Mouse (Mus musculus): Measurements from ENCODE around the gene Ccdc83. TPM values are rescaled to one million over a fixed set of nuclear protein-coding genes. Genes with fewer than 3 reads are reported as not detected.

Ccdc83 gene
- not detected for total RNA-seq (2021)
- long read RNA-seq, experiment 1: 0 reads
- long read RNA-seq, experiment 2: 0 reads

GRCm38 (mm10) chr7:90265289-90265970 is at the start of gene Ccdc83:
Ccdc83 (minus strand) TSS chr7:90265777.
- intact Hi-C loops (cut with DNase I): loop anchor here (1.0 to 10.0 kb wide), 3 partner anchors 248 to 791 kb away; no protein-coding TSS in a partner anchor
- DNase-seq (ENCODE audit: low spot score in 2 of 2): peak; percentile 79 to 85

DNA sequence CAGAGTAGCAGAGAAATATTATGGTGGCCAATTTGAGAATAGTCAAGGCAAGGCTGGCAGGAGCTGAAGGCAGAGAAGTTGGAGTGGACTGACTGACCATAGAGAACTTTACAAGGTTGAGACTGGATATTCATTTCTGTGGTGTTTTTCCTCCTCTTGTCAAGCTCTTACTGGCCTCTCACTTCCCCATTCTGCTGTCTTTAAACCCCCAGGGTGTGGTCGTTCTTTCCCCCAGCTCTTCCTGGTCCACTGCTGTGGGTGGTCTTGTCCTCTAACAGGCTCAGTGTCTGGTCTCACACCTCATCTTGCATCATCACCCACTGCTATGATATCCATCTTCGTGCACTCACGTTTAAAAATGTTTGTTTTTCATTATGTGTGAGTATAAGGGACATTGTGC is 47.8 kb upstream of the Ccdc83 start:
- no peak for DNase-seq (ENCODE audit: low spot score in 2 of 2)
- intact Hi-C loops (cut with DNase I): no loop called here

DNA sequence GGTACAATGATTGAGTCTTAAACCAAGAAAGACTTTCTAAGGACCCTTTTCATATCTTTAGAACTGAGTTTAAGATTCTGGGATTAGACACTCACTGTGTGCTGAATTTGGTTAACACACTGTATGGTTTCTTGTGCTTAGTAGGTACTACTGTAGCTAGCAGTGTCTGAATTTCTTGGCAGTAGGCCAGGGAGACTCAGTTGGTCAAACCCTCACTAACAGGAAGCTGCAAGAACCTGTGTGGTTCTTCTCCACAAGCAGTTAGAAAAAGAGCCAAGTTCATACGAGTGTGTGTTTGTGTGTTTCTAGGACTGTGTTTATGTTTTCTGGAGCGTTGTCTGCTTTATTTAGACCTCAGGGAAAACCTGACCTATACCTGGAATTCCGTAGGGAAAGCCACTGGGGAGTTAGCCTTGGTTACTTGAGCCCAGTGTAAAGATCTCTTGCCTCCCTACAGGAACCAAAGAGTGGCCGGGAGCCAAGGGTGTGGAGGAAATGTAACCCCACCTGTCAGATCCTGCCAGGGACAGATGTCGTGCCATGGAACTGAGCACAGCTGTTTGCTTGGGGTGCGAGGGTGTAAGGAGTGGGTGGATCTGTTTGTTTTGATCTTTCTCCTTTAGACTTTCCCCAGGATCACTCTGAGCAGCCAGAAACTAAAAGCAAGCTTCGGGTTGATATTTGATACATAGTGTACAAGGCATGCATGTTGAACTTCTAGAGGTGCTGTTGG is 46.7 kb upstream of the Ccdc83 start:
- intact Hi-C loops (cut with DNase I): no loop called here
- no peak for DNase-seq (ENCODE audit: low spot score in 2 of 2)

- peak in 1 of 2 experiments; percentile 7 for DNase-seq (ENCODE audit: low spot score in 2 of 2)
- intact Hi-C loops (cut with DNase I): no loop called here
These were observed 42.4 kb upstream of the Ccdc83 start for GRCm38 (mm10) chr7:90308003-90308402.

GRCm38 (mm10) chr7:90306968-90307367 is 41.4 kb upstream of the Ccdc83 start:
- intact Hi-C loops (cut with DNase I): no loop called here
- no peak for DNase-seq (ENCODE audit: low spot score in 2 of 2)

- intact Hi-C loops (cut with DNase I): no loop called here
- no peak for DNase-seq (ENCODE audit: low spot score in 2 of 2)
These were observed 40.5 kb upstream of the Ccdc83 start for GRCm38 (mm10) chr7:90306079-90306478.

GRCm38 (mm10) chr7:90302647-90303552 is 37.3 kb upstream of the Ccdc83 start:
- intact Hi-C loops (cut with DNase I): loop anchor here (5.0 kb wide), 1 partner anchor 84 kb away; no protein-coding TSS in a partner anchor
- DNase-seq (ENCODE audit: low spot score in 2 of 2): no peak

DNA sequence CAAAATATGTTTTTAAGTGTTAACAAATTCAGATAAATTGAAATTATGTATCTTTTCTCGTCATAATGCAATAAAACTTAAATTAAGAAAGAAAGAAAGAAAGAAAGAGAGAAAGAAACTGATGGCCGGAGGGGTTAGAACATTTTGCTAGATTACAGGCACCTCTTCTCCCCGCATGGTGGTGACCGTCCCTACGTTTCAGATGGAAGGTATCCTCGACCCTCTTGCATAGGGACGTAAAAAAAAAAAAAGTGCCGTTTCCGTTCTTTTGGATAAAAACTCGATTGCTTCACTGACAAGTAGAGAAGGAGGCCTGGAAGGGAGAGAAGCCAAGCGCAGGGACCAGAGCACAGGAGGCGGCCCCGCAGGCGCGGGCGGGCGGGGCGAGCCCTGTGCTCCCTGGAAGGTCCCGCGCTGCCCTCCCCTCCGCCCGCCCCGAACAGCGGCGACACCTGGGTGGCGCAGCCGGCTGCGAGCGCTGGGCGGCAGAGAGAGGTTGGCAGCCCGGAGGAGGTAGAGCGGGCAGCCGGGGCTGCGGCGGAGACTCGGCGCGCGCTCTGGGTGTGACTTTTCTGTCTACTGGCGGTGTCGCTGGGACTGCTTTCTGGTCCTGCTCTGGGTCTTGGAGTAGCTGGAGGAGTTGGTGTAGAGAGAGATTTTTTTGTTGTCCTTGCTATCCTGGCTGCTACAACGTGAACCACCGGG is 36.5 kb upstream of the Ccdc83 start, which contains the start of gene Sytl2:
Sytl2 (plus strand) TSS at position 311 of the 705 bp plus-strand sequence.
- intact Hi-C loops (cut with DNase I): loop anchor here (5.0 kb wide), 1 partner anchor 85 kb away; no protein-coding TSS in a partner anchor
- peak in 1 of 2 experiments; percentile 7 for DNase-seq (ENCODE audit: low spot score in 2 of 2)

DNA sequence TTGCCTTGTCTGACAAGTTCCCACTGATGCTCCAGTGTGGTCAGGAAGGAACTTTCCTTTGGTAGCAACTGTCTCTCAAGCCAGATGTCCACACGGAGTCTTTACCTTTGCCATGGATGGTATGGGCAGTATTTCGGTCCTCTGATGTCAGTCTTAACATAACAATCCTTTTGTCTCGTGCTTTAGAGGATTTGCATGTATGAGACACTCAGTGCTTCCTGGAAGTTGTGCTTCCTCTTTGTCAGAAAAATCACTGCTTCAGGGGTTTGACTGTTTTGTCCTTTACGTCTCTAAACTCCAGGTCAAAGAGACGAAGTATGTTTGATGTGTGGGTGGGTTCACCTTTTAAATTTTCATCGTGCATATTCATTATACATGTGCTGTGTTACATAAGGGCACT is 26.3 kb upstream of the Ccdc83 start:
- intact Hi-C loops (cut with DNase I): no loop called here
- no peak for DNase-seq (ENCODE audit: low spot score in 2 of 2)

- intact Hi-C loops (cut with DNase I): no loop called here
These were observed 19.2 kb upstream of the Ccdc83 start for GRCm38 (mm10) chr7:90284793-90285192.

GRCm38 (mm10) chr7:90282786-90283185 is 17.2 kb upstream of the Ccdc83 start:
- no peak for DNase-seq (ENCODE audit: low spot score in 2 of 2)
- intact Hi-C loops (cut with DNase I): no loop called here

More at GRCm38 (mm10) chr7:90284793-90285192, 19.2 kb upstream of the Ccdc83 start:
- DNase-seq (ENCODE audit: low spot score in 2 of 2): no peak

- intact Hi-C loops (cut with DNase I): no loop called here
- DNase-seq (ENCODE audit: low spot score in 2 of 2): no peak
These were observed 16.4 kb upstream of the Ccdc83 start for GRCm38 (mm10) chr7:90281759-90282546.

GRCm38 (mm10) chr7:90280878-90281277 is 15.3 kb upstream of the Ccdc83 start:
- no peak for DNase-seq (ENCODE audit: low spot score in 2 of 2)
- intact Hi-C loops (cut with DNase I): no loop called here

- peak in 1 of 2 experiments; percentile 15 for DNase-seq (ENCODE audit: low spot score in 2 of 2)
- intact Hi-C loops (cut with DNase I): no loop called here
These were observed 14.8 kb upstream of the Ccdc83 start for GRCm38 (mm10) chr7:90280274-90280875.

- DNase-seq (ENCODE audit: low spot score in 2 of 2): no peak
- intact Hi-C loops (cut with DNase I): loop anchor here (5.0 kb wide), 1 partner anchor 228 kb away; no protein-coding TSS in a partner anchor
These were observed 13.6 kb upstream of the Ccdc83 start for GRCm38 (mm10) chr7:90279136-90279535.

- intact Hi-C loops (cut with DNase I): loop anchor here (5.0 kb wide), 1 partner anchor 230 kb away; no protein-coding TSS in a partner anchor
- DNase-seq (ENCODE audit: low spot score in 2 of 2): no peak
These were observed 12.2 kb upstream of the Ccdc83 start for GRCm38 (mm10) chr7:90277769-90278168.

DNA sequence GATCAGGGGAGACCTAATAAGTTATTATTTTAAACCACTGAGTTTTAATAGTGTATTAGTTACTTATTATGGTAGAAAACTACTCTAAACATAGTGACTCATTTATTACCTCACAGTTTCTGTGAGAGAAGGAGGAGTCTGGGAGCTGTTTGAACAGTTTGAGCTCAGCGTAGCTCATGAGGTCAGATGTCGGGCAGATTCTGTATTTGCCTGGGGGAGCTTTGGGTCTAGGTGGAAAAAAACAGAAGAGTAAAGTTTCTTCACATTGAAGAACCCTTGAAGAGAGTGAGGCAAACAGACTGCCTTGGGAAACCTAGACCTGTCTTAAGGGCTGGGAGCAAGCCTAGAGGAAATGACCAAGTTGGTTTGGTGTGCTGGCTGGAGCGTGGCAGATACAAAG is 11.7 kb upstream of the Ccdc83 start:
- DNase-seq (ENCODE audit: low spot score in 2 of 2): no peak
- intact Hi-C loops (cut with DNase I): loop anchor here (5.0 kb wide), 1 partner anchor 230 kb away; no protein-coding TSS in a partner anchor

Measured in left cerebral cortex, postnatal 14 days (tissue).